Mouse (Mus musculus) liver, postnatal 0 days (tissue): ENCODE measurements around the gene Minos1.

Source experiments
- CTCF ChIP-seq: sonication (generic); IDR thresholded peaks from 2 replicates; pipeline ENCODE4 v1.5.1; 2016; ENCODE audit warnings: antibody characterized with exemption, low read depth
- EP300 ChIP-seq: IDR thresholded peaks from 2 replicates; pipeline ENCODE4 v1.6.1; 2016; ENCODE audit warnings: antibody characterized with exemption, low read depth, mild to moderate bottlenecking

GRCm38 (mm10) chr4:139082790-139083564 lies 47.9 kb downstream of the Minos1 start:
- no peak for TF ChIP-seq CTCF
- no peak for TF ChIP-seq EP300
